Mouse (Mus musculus) mouse embryonic stem cell (cell line): ENCODE data around the gene AW011738.

Experiments
- in situ Hi-C, 2 experiments: fragments of 300-500 bp; cut with MboI; formaldehyde crosslinking; loops; 1 replicate in 1 of 2; 3 replicates in 1 of 2; pipeline ENCODE4 v1.14.3; 2019 to 2020; ENCODE audit warnings: low sequenced_read_pairs in 2 of 2, low pct_unique_long_range_greater_than_20kb in 1 of 2, mixed read lengths in 1 of 2; ENCODE audit not compliant: unreplicated experiment in 1 of 2

The AW011738 gene

GRCm38 (mm10) chr4:156228393-156229024 lies 25.4 kb downstream of the AW011738 start:
- in situ Hi-C loops = no loop called here

- in situ Hi-C loops = no loop called here
These were observed 31.0 kb downstream of the AW011738 start for GRCm38 (mm10) chr4:156234021-156234501.

GRCm38 (mm10) chr4:156234701-156235213 lies 31.7 kb downstream of the AW011738 start, which contains the start of gene Plekhn1:
Gene Plekhn1 (minus strand): TSS chr4:156234857.
- in situ Hi-C loops = no loop called here

- in situ Hi-C loops = no loop called here
These were observed 32.3 kb downstream of the AW011738 start for GRCm38 (mm10) chr4:156235360-156235770.

- in situ Hi-C loops = no loop called here
These were observed 32.9 kb downstream of the AW011738 start, which contains the start of gene Noc2l for GRCm38 (mm10) chr4:156235808-156236533. Gene Noc2l (plus strand): TSS chr4:156236010.

- in situ Hi-C loops = no loop called here
These were observed 33.7 kb downstream of the AW011738 start for GRCm38 (mm10) chr4:156236651-156237447.

- in situ Hi-C loops = no loop called here
These were observed 46.5 kb downstream of the AW011738 start for GRCm38 (mm10) chr4:156249567-156249966.

GRCm38 (mm10) chr4:156251081-156251480 lies 48.0 kb downstream of the AW011738 start:
- in situ Hi-C loops = no loop called here

GRCm38 (mm10) chr4:156252140-156252539 lies 49.0 kb downstream of the AW011738 start:
- in situ Hi-C loops = no loop called here

GRCm38 (mm10) chr4:156252619-156253018 lies 49.5 kb downstream of the AW011738 start:
- in situ Hi-C loops = no loop called here

GRCm38 (mm10) chr4:156253043-156253442 lies 49.9 kb downstream of the AW011738 start:
- in situ Hi-C loops = no loop called here

GRCm38 (mm10) chr4:156254361-156255077 lies 51.4 kb downstream of the AW011738 start:
- in situ Hi-C loops = no loop called here
